Mouse (Mus musculus) intestine, embryonic 16.5 days (tissue): ENCODE data around the gene Gm5565. TPM values are rescaled to one million over a fixed set of nuclear protein-coding genes. Genes with fewer than 3 reads are reported as not detected.
"Not testable (repeated sequence)": the region's sequence is repeated elsewhere in the genome, so short reads cannot be mapped to it uniquely, and the experiment has no call there.

Experiments
- ATAC-seq: fragments of 200-750 bp; cut with Nextera tagmentation; 2 replicates; pipeline ENCODE4 v1.8.0; 2017; ENCODE audit warnings: moderate TSS enrichment, moderate library complexity
- H3K27ac ChIP-seq: fragments of 300-500 bp; sonication (generic); 2 replicates; pipeline ENCODE4 v1.5.1; 2014; ENCODE audit warnings: mild to moderate bottlenecking, low read length
- H3K27me3 ChIP-seq: fragments of 300-500 bp; sonication (generic); replicated peaks from 2 replicates; pipeline ENCODE4 v1.6.1; 2014; ENCODE audit warnings: low read length, control low read depth, mixed read lengths; ENCODE audit not compliant: control insufficient read depth, insufficient read depth
- H3K36me3 ChIP-seq: fragments of 300-500 bp; sonication (generic); 2 replicates; pipeline ENCODE4 v1.6.1; 2014; ENCODE audit warnings: low read length, control low read depth; ENCODE audit not compliant: control insufficient read depth, insufficient read depth
- H3K4me1 ChIP-seq: fragments of 300-500 bp; sonication (generic); 2 replicates; pipeline ENCODE4 v1.6.1; 2014; ENCODE audit warnings: low read length, control low read depth, mixed read lengths; ENCODE audit not compliant: control insufficient read depth, insufficient read depth
- H3K4me2 ChIP-seq: fragments of 300-500 bp; sonication (generic); 2 replicates; pipeline ENCODE4 v1.6.1; 2014; ENCODE audit warnings: low read depth, low read length, control low read depth
- H3K4me3 ChIP-seq: fragments of 300-500 bp; sonication (generic); 2 replicates; pipeline ENCODE4 v1.5.1; 2014; ENCODE audit warnings: mild to moderate bottlenecking, low read length
- H3K9ac ChIP-seq: fragments of 300-500 bp; sonication (generic); 2 replicates; pipeline ENCODE4 v1.6.1; 2014; ENCODE audit warnings: low read depth, low read length
- H3K9me3 ChIP-seq: fragments of 300-500 bp; sonication (generic); 2 replicates; pipeline ENCODE4 v1.6.1; 2016; ENCODE audit warnings: low read length, control low read depth; ENCODE audit not compliant: control insufficient read depth
- WGBS: fragments of 180-500 bp; shearing (Covaris S2); extraction: QIAGEN DNeasy Blood & Tissue Kit; methylation state at CpG from one replicate; pipeline ENCODE4 v1.1.7; 2014; 5-methylcytosine and 5-hydroxymethylcytosine counted together
- polyA plus RNA-seq: library from polyadenylated mRNA; unstranded; fragments of >200 nt; fragmentation: Nextera tagmentation; extraction: Ambion mirVana; gene quantifications from 2 replicates; pipeline ENCODE4 v1.2.1, GENCODE M21; 2015

Gm5565 gene
- polyA plus RNA-seq, 1 experiment from 2014 or later, result not detected

GRCm38 (mm10) chr5:146188712-146189111 is 28.4 kb upstream of the Gm5565 start:
- Histone ChIP-seq H3K4me3 (no peak overlapping the region), H3K27ac (no peak overlapping the region), H3K4me2 (no peak overlapping the region), H3K9me3 (no peaks in the 10 kb centered on the region), H3K9ac (no peak overlapping the region), H3K4me1 (no peaks in the 10 kb centered on the region), H3K27me3 (no peaks in the 10 kb centered on the region), H3K36me3 (no peaks in the 10 kb centered on the region)
- no peak for ATAC-seq
- 91% methylated on average over 7 of the region's 7 CpGs for WGBS

- Histone ChIP-seq H3K9me3 (no peaks in the 10 kb centered on the region), H3K9ac (no peak overlapping the region), H3K4me1 (no peaks in the 10 kb centered on the region), H3K27ac (no peak overlapping the region), H3K4me2 (no peak overlapping the region), H3K4me3 (no peak overlapping the region), H3K27me3 (no peaks in the 10 kb centered on the region), H3K36me3 (no peaks in the 10 kb centered on the region)
- WGBS, result 90% methylated on average over 1 of the region's 1 CpGs
- ATAC-seq, result no peak
These were observed 27.8 kb upstream of the Gm5565 start for GRCm38 (mm10) chr5:146188144-146188543.

GRCm38 (mm10) chr5:146187441-146187840 is 27.1 kb upstream of the Gm5565 start:
- ATAC-seq, H3K4me1 ChIP-seq, H3K9ac ChIP-seq, H3K9me3 ChIP-seq, H3K27ac ChIP-seq, H3K4me2 ChIP-seq, H3K27me3 ChIP-seq, H3K36me3 ChIP-seq, H3K4me3 ChIP-seq: not testable (repeated sequence)
- 23% methylated on average over 5 of the region's 5 CpGs for WGBS

DNA sequence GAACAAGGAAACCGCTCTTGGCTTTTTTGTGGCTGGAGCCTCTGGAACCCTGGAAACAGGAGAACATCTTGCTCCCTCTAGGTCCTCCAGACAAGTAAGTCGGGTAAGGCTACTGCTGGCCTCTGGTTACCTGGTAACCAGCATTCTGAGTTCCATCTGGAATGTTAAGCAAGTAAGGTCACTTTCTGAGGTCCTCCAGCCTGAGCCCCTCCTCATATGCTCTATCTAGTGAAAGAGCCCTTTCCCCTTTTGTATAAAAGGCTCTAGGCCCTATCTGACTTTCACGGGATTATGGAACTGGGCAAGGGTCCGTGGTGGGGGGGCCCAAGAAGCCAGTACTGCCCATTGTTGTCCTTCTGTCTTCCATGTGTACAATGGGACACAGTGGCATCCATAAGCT is 24.9 kb upstream of the Gm5565 start, which contains the start of gene 1700001J03Rik:
Gene 1700001J03Rik (minus strand): TSS at position 101 of the 400 bp plus-strand sequence.
- H3K27ac ChIP-seq, result not testable (repeated sequence)

GRCm38 (mm10) chr5:146172744-146173143 is 12.4 kb upstream of the Gm5565 start:
- not testable (repeated sequence) for H3K9me3 ChIP-seq, H3K9ac ChIP-seq, H3K27me3 ChIP-seq, H3K4me3 ChIP-seq, H3K4me2 ChIP-seq, H3K36me3 ChIP-seq, H3K4me1 ChIP-seq, H3K27ac ChIP-seq, ATAC-seq
- 54% methylated on average over 4 of the region's 4 CpGs for WGBS

More for the DNA sequence above, 24.9 kb upstream of the Gm5565 start, which contains the start of gene 1700001J03Rik:
- H3K4me2 ChIP-seq, H3K36me3 ChIP-seq, H3K9ac ChIP-seq, H3K27me3 ChIP-seq, ATAC-seq, H3K9me3 ChIP-seq, H3K4me3 ChIP-seq, H3K4me1 ChIP-seq: not testable (repeated sequence)
- WGBS, result 86% methylated on average over 4 of the region's 4 CpGs

GRCm38 (mm10) chr5:146170621-146171020 is 10.3 kb upstream of the Gm5565 start, which contains the start of gene Gm6309:
Gm6309 (minus strand) TSS chr5:146170721.
- WGBS, result 67% methylated on average over 2 of the region's 2 CpGs
- H3K4me1 ChIP-seq, H3K27ac ChIP-seq, H3K36me3 ChIP-seq, H3K9ac ChIP-seq, H3K9me3 ChIP-seq, H3K4me2 ChIP-seq, H3K27me3 ChIP-seq, H3K4me3 ChIP-seq, ATAC-seq: not testable (repeated sequence)

GRCm38 (mm10) chr5:146158326-146158725 is 2.0 kb downstream of the Gm5565 start:
- not testable (repeated sequence) for H3K9ac ChIP-seq, H3K4me2 ChIP-seq, ATAC-seq, H3K36me3 ChIP-seq, H3K27me3 ChIP-seq, H3K9me3 ChIP-seq, H3K4me1 ChIP-seq, H3K4me3 ChIP-seq, H3K27ac ChIP-seq
- 92% methylated on average over 4 of the region's 4 CpGs for WGBS

DNA sequence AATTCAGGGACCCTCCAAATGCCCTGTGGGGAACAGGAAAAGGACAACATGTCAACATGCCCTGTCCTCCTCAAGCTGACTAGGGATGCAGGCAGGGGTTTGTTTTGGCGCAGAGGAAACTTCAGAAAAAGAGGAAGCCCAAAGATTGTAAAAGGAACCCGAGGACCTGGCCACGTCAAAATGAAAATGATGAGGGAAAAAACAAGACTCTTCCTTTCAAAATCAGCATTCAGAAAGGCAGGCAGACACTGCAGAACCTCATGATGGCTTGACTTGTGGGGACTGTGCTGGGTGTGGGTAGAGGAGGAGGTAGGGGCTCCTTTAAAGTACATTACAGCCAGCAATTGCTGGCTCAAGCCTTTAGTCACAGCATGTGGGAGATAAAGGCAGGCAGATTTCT is 9.9 kb downstream of the Gm5565 start:
- H3K4me3 ChIP-seq, result no peak overlapping the region
- H3K27ac ChIP-seq, result no peak overlapping the region
- no peaks in the 10 kb centered on the region for H3K9me3 ChIP-seq
- no peaks in the 10 kb centered on the region for H3K4me1 ChIP-seq
- H3K9ac ChIP-seq, result no peak overlapping the region
- no peaks in the 10 kb centered on the region for H3K27me3 ChIP-seq
- no peak overlapping the region for H3K4me2 ChIP-seq
- H3K36me3 ChIP-seq, result no peaks in the 10 kb centered on the region
- no peak for ATAC-seq
- WGBS, result 80% methylated on average over 3 of the region's 3 CpGs

GRCm38 (mm10) chr5:146147903-146148302 is 12.4 kb downstream of the Gm5565 start:
- no peak overlapping the region for H3K4me3 ChIP-seq
- no peaks in the 10 kb centered on the region for H3K4me1 ChIP-seq
- H3K27ac ChIP-seq, result no peak overlapping the region
- no peaks in the 10 kb centered on the region for H3K27me3 ChIP-seq
- H3K9ac ChIP-seq, result no peak overlapping the region
- H3K36me3 ChIP-seq, result no peaks in the 10 kb centered on the region
- no peak for ATAC-seq
- no peak overlapping the region for H3K4me2 ChIP-seq
- no peaks in the 10 kb centered on the region for H3K9me3 ChIP-seq
- WGBS, result 43% methylated on average over 2 of the region's 2 CpGs
